ENCODE assay signal across 22 mouse cellular contexts in genomic region chr17:14513454-14513853, GRCm38 (mm10).
"Had no signal": no experiment of that assay in that cellular context is flagged by ENCODE, and none has a peak within 500 bp of the region (broad histone marks: within the 10 kb centered on the region; RNA-seq: fewer than 3 reads in every experiment).

No protein-coding gene starts in this region.

- H3K27ac ChIP-seq: left cerebral cortex, adult 2 months; limb, embryonic 12.5 days; limb, embryonic 15.5 days; liver, embryonic 14.5 days; macrophage; midbrain, embryonic 12.5 days; midbrain, embryonic 15.5 days; neural tube, embryonic 12.5 days; neural tube, embryonic 15.5 days; stomach, embryonic 15.5 days had no signal

- H3K27me3 ChIP-seq: limb, embryonic 15.5 days; midbrain, embryonic 12.5 days; midbrain, embryonic 15.5 days; neural tube, embryonic 12.5 days; neural tube, embryonic 15.5 days; stomach, embryonic 15.5 days had no signal

- H3K36me3 ChIP-seq: limb, embryonic 12.5 days; limb, embryonic 15.5 days; midbrain, embryonic 12.5 days; midbrain, embryonic 15.5 days; neural tube, embryonic 12.5 days; neural tube, embryonic 15.5 days; stomach, embryonic 15.5 days had no signal

- H3K4me1 ChIP-seq: midbrain, embryonic 12.5 days; midbrain, embryonic 15.5 days; neural tube, embryonic 15.5 days; stomach, embryonic 15.5 days had no signal

- H3K9ac ChIP-seq: limb, embryonic 12.5 days; limb, embryonic 15.5 days; liver, embryonic 14.5 days; liver, postnatal 0 days; lung, embryonic 14.5 days; midbrain, embryonic 12.5 days; midbrain, embryonic 15.5 days; neural tube, embryonic 12.5 days; neural tube, embryonic 15.5 days; stomach, embryonic 15.5 days had no signal

- DNase-seq: kidney, adult 9 months; layer of hippocampus, postnatal 36 days; left cerebral cortex, postnatal 4 days; liver, postnatal 0 days; lung, embryonic 14.5 days; retina, postnatal 1 day; right cerebral cortex, postnatal 25 days; spleen, adult 18-20 months; thymus, postnatal 25 days had no signal

- H3K9me3 ChIP-seq: limb, embryonic 12.5 days; limb, embryonic 15.5 days; midbrain, embryonic 12.5 days; midbrain, embryonic 15.5 days; neural tube, embryonic 12.5 days; neural tube, embryonic 15.5 days; stomach, embryonic 15.5 days had no signal

- H3K4me2 ChIP-seq: limb, embryonic 12.5 days; limb, embryonic 15.5 days; liver, embryonic 11.5 days; lung, embryonic 14.5 days; midbrain, embryonic 12.5 days; midbrain, embryonic 15.5 days; neural tube, embryonic 12.5 days; neural tube, embryonic 15.5 days; stomach, embryonic 15.5 days had no signal

- ATAC-seq: intestine, embryonic 16.5 days; liver, postnatal 0 days; lung, postnatal 0 days; midbrain, embryonic 15.5 days had no signal

- H3K4me3 ChIP-seq: left cerebral cortex, adult 2 months; limb, embryonic 12.5 days; limb, embryonic 15.5 days; midbrain, embryonic 12.5 days; midbrain, embryonic 15.5 days; neural tube, embryonic 12.5 days; neural tube, embryonic 15.5 days; stomach, embryonic 15.5 days had no signal
